Mouse (Mus musculus): ENCODE results near the gene Gm20458.

DNA sequence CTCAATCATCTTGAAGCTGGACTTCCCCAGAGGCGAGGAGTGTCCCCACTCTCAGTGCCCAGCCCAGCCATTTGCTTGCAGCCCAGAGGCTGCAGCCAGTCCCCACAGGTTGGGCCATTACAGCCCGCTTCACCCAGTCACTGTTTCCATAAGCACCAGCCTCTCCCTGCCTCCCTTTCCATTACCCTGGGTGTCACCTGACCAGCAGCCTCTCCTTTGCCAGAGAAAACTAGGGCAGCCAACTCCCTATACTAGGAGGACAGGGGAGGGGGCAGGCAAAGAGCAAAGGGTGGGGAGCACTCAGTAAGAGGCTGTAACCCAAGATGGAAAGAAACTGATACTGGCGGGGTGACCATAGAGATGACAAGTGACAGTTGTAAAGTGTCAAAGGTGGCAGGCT, 23.8 kb upstream of the Gm20458 start:
- no peak for TF ChIP-seq CTCF (IDR thresholded peaks at IDR 0.05; ENCODE audit: extremely low read depth, insufficient read depth, low read length)
- TF ChIP-seq POLR2A (IDR thresholded peaks at IDR 0.05; ENCODE audit: extremely low read depth, insufficient read depth, low read length): no peak
